8 mouse cellular contexts compared by ENCODE assay signal in the genomic region with DNA sequence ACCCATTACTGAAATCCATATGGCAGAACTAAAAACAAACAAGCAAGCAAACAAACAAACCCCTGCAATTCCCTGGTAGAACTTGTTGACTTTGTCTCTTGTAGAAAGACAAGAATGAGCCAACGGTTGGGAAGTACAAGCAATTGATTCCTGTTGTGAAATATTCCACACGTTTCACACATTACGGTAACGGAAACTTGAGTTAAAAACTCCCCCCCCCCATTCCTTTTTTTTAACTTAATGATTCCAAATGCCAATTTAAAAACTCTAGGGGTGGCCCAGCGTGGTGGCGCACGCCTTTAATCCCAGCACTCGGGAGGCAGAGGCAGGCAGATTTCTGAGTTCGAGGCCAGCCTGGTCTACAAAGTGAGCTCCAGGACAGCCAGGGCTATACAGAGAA. TPM values are rescaled to one million over a fixed set of nuclear protein-coding genes. Genes with fewer than 3 reads are reported as not detected.
DNase-seq lines count a peak whose midpoint lies in the region; ATAC-seq lines count a peak whose summit lies in the region.

TSS of gene Mat2b (minus strand) at position 101 of the 400 bp plus-strand sequence.

- ATAC-seq in limb, embryonic 15.5 days (ENCODE audit: insufficient number of reproducible peaks, low FRiP score, low TSS enrichment, low read depth): no peak
- ATAC-seq in stomach, embryonic 15.5 days (ENCODE audit: insufficient read depth, low FRiP score, low read depth): no peak

- peak within 1 kb of the TSS; percentile 98 for H3K27ac ChIP-seq in forebrain, embryonic 10.5 days
- H3K27ac ChIP-seq in limb, embryonic 15.5 days: peak within 1 kb of the TSS; percentile 97
- H3K27ac ChIP-seq in stomach, embryonic 15.5 days: peak within 1 kb of the TSS; percentile 95

- 88% methylated on average over 9 of the region's 9 CpGs for WGBS in forebrain, embryonic 10.5 days
- 71% methylated on average over 9 of the region's 9 CpGs for WGBS in limb, embryonic 15.5 days
- 80% methylated on average over 9 of the region's 9 CpGs for WGBS in stomach, embryonic 15.5 days

- H3K4me2 ChIP-seq in limb, embryonic 15.5 days: peak within 1 kb of the TSS; percentile 83
- peak within 1 kb of the TSS; percentile 79 for H3K4me2 ChIP-seq in stomach, embryonic 15.5 days

- H3K36me3 ChIP-seq in forebrain, embryonic 10.5 days (replicated peaks): peaks cover 8% of the 10 kb centered on the region
- H3K36me3 ChIP-seq in limb, embryonic 15.5 days: peaks cover 3% of the 10 kb centered on the region; the same call in 1 of the 2 replicates
- no peaks in the 10 kb centered on the region for H3K36me3 ChIP-seq in stomach, embryonic 15.5 days

- H3K4me3 ChIP-seq in forebrain, embryonic 10.5 days: peak within 1 kb of the TSS; percentile 82
- peak within 1 kb of the TSS; percentile 94 for H3K4me3 ChIP-seq in limb, embryonic 15.5 days
- peak within 1 kb of the TSS; percentile 94 for H3K4me3 ChIP-seq in stomach, embryonic 15.5 days (replicated peaks)

- H3K27me3 ChIP-seq in forebrain, embryonic 10.5 days (ENCODE audit: poor library complexity, severe bottlenecking): no peaks in the 10 kb centered on the region
- H3K27me3 ChIP-seq in limb, embryonic 15.5 days: no peaks in the 10 kb centered on the region
- no peaks in the 10 kb centered on the region for H3K27me3 ChIP-seq in stomach, embryonic 15.5 days (replicated peaks)

- no peak for DNase-seq in urinary bladder, adult 2 months (ENCODE audit: low spot score)
- no peak for DNase-seq in urinary bladder, postnatal 25 days (ENCODE audit: low spot score)
- no peak for DNase-seq in forebrain, embryonic 10.5 days (ENCODE audit: extremely low spot score, low spot score)
- no peak for DNase-seq in heart, postnatal 4 days
- DNase-seq in embryo, embryonic 10 days (ENCODE audit: low spot score): no peak
- no peak for DNase-seq in urinary bladder, postnatal 4 days (ENCODE audit: low spot score in 2 of 2)

- peak within 1 kb of the TSS; percentile 60 for H3K9ac ChIP-seq in limb, embryonic 15.5 days
- H3K9ac ChIP-seq in stomach, embryonic 15.5 days: peak within 1 kb of the TSS; percentile 66

- peaks cover 7% of the 10 kb centered on the region; the same call in 1 of the 2 replicates for H3K9me3 ChIP-seq in forebrain, embryonic 10.5 days
- no peaks in the 10 kb centered on the region for H3K9me3 ChIP-seq in limb, embryonic 15.5 days
- no peaks in the 10 kb centered on the region for H3K9me3 ChIP-seq in stomach, embryonic 15.5 days

- peaks cover 28% of the 10 kb centered on the region for H3K4me1 ChIP-seq in forebrain, embryonic 10.5 days
- H3K4me1 ChIP-seq in limb, embryonic 15.5 days: peaks cover 14% of the 10 kb centered on the region
- peaks cover 14% of the 10 kb centered on the region for H3K4me1 ChIP-seq in stomach, embryonic 15.5 days

RNA-seq across cellular contexts. Expression of gene Mat2b, which starts in this region (rescaled TPM):
- polyA plus RNA-seq in urinary bladder, adult 2 months (2012; rRNA removed): 93.8 and 101 TPM in 2 replicates
- polyA plus RNA-seq in forebrain, embryonic 10.5 days (2016; fragmentation: Nextera tagmentation; extraction: Ambion mirVana): 96.1 and 96.6 TPM in 2 replicates
- total RNA-seq in heart, postnatal 4 days (2021): 10 to 100 TPM; 89.0 TPM
- 104 and 109 TPM in 2 replicates for polyA plus RNA-seq in limb, embryonic 15.5 days (2015; fragmentation: Nextera tagmentation; extraction: Ambion mirVana)
- polyA plus RNA-seq in stomach, embryonic 15.5 days (2015; fragmentation: Nextera tagmentation; extraction: Ambion mirVana): 84.4 and 89.6 TPM in 2 replicates
